20 mouse cellular contexts compared by ENCODE assay signal in the genomic region with DNA sequence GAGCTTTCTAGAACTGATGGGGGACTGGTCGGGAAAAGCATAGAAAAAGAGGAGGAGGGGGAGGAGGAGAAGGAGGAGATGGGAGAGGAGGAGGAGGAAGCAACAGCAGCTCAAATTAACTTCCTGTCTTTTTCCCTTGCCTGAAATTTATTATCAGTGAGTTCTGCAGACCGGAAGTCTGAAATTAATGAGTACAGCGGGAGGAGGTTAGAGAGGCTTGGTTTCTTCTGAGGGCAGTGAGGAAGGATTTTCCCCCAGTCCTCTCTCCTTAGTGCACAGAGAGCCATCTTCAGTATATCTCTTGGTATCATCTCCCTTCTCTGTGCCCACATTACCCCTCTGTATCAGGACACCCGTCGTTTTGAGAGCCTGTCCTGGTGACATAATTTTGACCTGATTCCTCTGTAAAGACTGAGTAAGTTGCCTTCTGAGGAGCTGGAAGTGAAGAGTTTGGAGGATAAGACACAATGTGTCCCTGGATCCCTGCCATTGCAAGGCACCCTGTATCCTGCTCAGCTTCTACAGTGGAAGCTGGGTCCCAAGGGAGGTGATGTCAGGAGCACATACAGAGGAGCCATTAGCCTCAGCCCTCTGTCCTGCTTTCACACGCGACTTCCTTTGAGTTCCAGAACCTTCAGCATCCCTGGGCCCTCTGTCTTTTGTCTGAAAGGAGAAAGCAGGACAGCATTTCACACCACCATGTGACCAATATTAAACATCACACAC. TPM values are rescaled to one million over a fixed set of nuclear protein-coding genes. Genes with fewer than 3 reads are reported as not detected.
DNase-seq lines count a peak whose midpoint lies in the region; ATAC-seq and TF ChIP-seq lines count a peak whose summit lies in the region.
"Had no signal": no experiment of that assay in that cellular context is flagged by ENCODE, and none has a peak within 500 bp of the region (broad histone marks: within the 10 kb centered on the region; RNA-seq: fewer than 3 reads in every experiment).

No protein-coding gene starts in this region.

- peak overlapping the region; percentile 43; the same call in 1 of the 2 replicates for H3K27ac ChIP-seq in lung, embryonic 14.5 days (ENCODE audit: low read depth)
- H3K27ac ChIP-seq in heart, postnatal 0 days (ENCODE audit: low read depth), result peak overlapping the region; percentile 89
- H3K27ac ChIP-seq in layer of hippocampus, adult 2 months, result no peak overlapping the region
- H3K27ac ChIP-seq: forebrain, embryonic 15.5 days; intestine, embryonic 15.5 days; limb, embryonic 15.5 days; macrophage; midbrain, embryonic 12.5 days had no signal

- WGBS in lung, embryonic 14.5 days, result 45% methylated on average over 7 of the region's 7 CpGs
- 24% methylated on average over 7 of the region's 7 CpGs for WGBS in heart, postnatal 0 days

- ATAC-seq in lung, embryonic 14.5 days (ENCODE audit: insufficient read depth), result peak; percentile 52; the same call in 1 of the 2 replicates
- no peak for ATAC-seq in heart, postnatal 0 days (ENCODE audit: insufficient read depth, low read depth)
- ATAC-seq: forebrain, embryonic 15.5 days; intestine, embryonic 15.5 days had no signal

- no peaks in the 10 kb centered on the region for H3K27me3 ChIP-seq in lung, embryonic 14.5 days (ENCODE audit: insufficient read depth, low read length)
- H3K27me3 ChIP-seq in heart, postnatal 0 days (ENCODE audit: control insufficient read depth, insufficient read depth, low read length), result no peaks in the 10 kb centered on the region
- H3K27me3 ChIP-seq: CH12.LX; forebrain, embryonic 15.5 days; intestine, embryonic 15.5 days; limb, embryonic 15.5 days; midbrain, embryonic 12.5 days had no signal

- no peaks in the 10 kb centered on the region for H3K36me3 ChIP-seq in lung, embryonic 14.5 days (ENCODE audit: insufficient read depth)
- no peaks in the 10 kb centered on the region for H3K36me3 ChIP-seq in heart, postnatal 0 days (replicated peaks; ENCODE audit: control insufficient read depth, insufficient read depth, low read length)
- H3K36me3 ChIP-seq: forebrain, embryonic 15.5 days; intestine, embryonic 15.5 days; limb, embryonic 15.5 days; midbrain, embryonic 12.5 days had no signal

- no peak overlapping the region for H3K9ac ChIP-seq in lung, embryonic 14.5 days
- H3K9ac ChIP-seq in heart, postnatal 0 days (replicated peaks; ENCODE audit: low read depth, low read length), result 0 out of 2 replicates have a peak overlapping the region, but pooled peaks have one; percentile 6
- H3K9ac ChIP-seq: forebrain, embryonic 15.5 days; intestine, embryonic 15.5 days; limb, embryonic 15.5 days; midbrain, embryonic 12.5 days had no signal

- TF ChIP-seq EP300 in heart, postnatal 0 days (IDR thresholded peaks at IDR 0.05; ENCODE audit: low read depth), result no peak

- peaks cover 4% of the 10 kb centered on the region; the same call in 1 of the 2 replicates for H3K4me1 ChIP-seq in lung, embryonic 14.5 days (ENCODE audit: insufficient read depth)
- peaks cover 65% of the 10 kb centered on the region for H3K4me1 ChIP-seq in heart, postnatal 0 days (ENCODE audit: control insufficient read depth, insufficient read depth)
- H3K4me1 ChIP-seq: forebrain, embryonic 15.5 days; limb, embryonic 15.5 days; midbrain, embryonic 12.5 days had no signal

- intact Hi-C loops in heart, postnatal 36 days (cut with DNase I), result no loop called here

- H3K4me2 ChIP-seq in lung, embryonic 14.5 days, result no peak overlapping the region
- peak overlapping the region; percentile 29; the same call in 1 of the 2 replicates for H3K4me2 ChIP-seq in heart, postnatal 0 days (ENCODE audit: low read depth, low read length)
- H3K4me2 ChIP-seq: forebrain, embryonic 15.5 days; intestine, embryonic 15.5 days; limb, embryonic 15.5 days; midbrain, embryonic 12.5 days had no signal

- TF ChIP-seq CTCF in lung, embryonic 14.5 days (IDR thresholded peaks at IDR 0.05; ENCODE audit: low read depth), result no peak
- no peak for TF ChIP-seq CTCF in heart, postnatal 0 days (IDR thresholded peaks at IDR 0.05; ENCODE audit: low read depth)
- TF ChIP-seq CTCF in layer of hippocampus, adult 2 months (conservative IDR thresholded peaks at IDR 0.05), result no peak

- H3K9me3 ChIP-seq in lung, embryonic 14.5 days (ENCODE audit: low read depth, low read length), result no peaks in the 10 kb centered on the region
- no peaks in the 10 kb centered on the region for H3K9me3 ChIP-seq in heart, postnatal 0 days (replicated peaks; ENCODE audit: control insufficient read depth, low read length)
- H3K9me3 ChIP-seq: forebrain, embryonic 15.5 days; intestine, embryonic 15.5 days; limb, embryonic 15.5 days; midbrain, embryonic 12.5 days had no signal

- peak; percentile 96 for DNase-seq in heart, adult 11 months
- no peak for DNase-seq in heart, postnatal 36 days
- peak; percentile 65 for DNase-seq in lung, embryonic 14.5 days
- no peak for DNase-seq in lung, postnatal 14 days
- no peak for DNase-seq in heart, postnatal 0 days (ENCODE audit: low spot score)
- DNase-seq in kidney, postnatal 4 days, result peak; percentile 7 to 34
- no peak for DNase-seq in embryo, embryonic 9.5 days (ENCODE audit: extremely low spot score)
- no peak for DNase-seq in layer of hippocampus, adult 2 months (ENCODE audit: low spot score in 2 of 2)
- DNase-seq: adrenal gland, postnatal 25 days; cerebellum, adult 9-10 months; spleen, adult 18-20 months; thymus, postnatal 14 days had no signal

- H3K4me3 ChIP-seq in lung, embryonic 14.5 days (ENCODE audit: low read depth, low read length), result no peak overlapping the region
- H3K4me3 ChIP-seq in heart, postnatal 0 days (ENCODE audit: low read depth, low read length), result no peak overlapping the region
- H3K4me3 ChIP-seq in layer of hippocampus, adult 2 months, result no peak overlapping the region
- H3K4me3 ChIP-seq: erythroblast, embryonic 14.5 days; forebrain, embryonic 15.5 days; intestine, embryonic 15.5 days; limb, embryonic 15.5 days; midbrain, embryonic 12.5 days had no signal

RNA-seq across cellular contexts. Expression of a gene that starts 19.1 kb away (rescaled TPM):
- 10 to 100 TPM; 33.1 to 33.7 TPM for total RNA-seq in heart, postnatal 36 days (2021)
- 56.2 and 57.2 TPM in 2 replicates for polyA plus RNA-seq in lung, embryonic 14.5 days (2014; fragmentation: Nextera tagmentation; extraction: Ambion mirVana)
- total RNA-seq in heart, postnatal 0 days (2014; rRNA removed; ENCODE audit: low replicate concordance), result 21.1 and 26.8 TPM in 2 replicates
- 33.8 and 43.7 TPM in 2 replicates for polyA plus RNA-seq in heart, postnatal 0 days (2015; fragmentation: Nextera tagmentation; extraction: Ambion mirVana)
- total RNA-seq in layer of hippocampus, adult 2 months (2021), result 10 to 100 TPM; 18.6 to 25.8 TPM
- total RNA-seq: neutrophil, adult 5-6 weeks had no signal
- polyA plus RNA-seq: erythroblast, embryonic 14.5 days; macrophage had no signal

Comparison
In these comparisons a context has a peak if more than half of its experiments do, and no peak if none do; other contexts are left out.
1. DNase-seq: peak in heart, adult 11 months (single experiment), lung, embryonic 14.5 days (single experiment) and kidney, postnatal 4 days (2 of 2); none in heart, postnatal 36 days (0 of 2), lung, postnatal 14 days (single experiment), heart, postnatal 0 days (single experiment), embryo, embryonic 9.5 days (single experiment) and layer of hippocampus, adult 2 months (0 of 2).